Mouse (Mus musculus): ENCODE data around the gene Igf2r. TPM values are rescaled to one million over a fixed set of nuclear protein-coding genes. Genes with fewer than 3 reads are reported as not detected.

The Igf2r gene
- polyA plus RNA-seq, 1 experiment from 2014 or later = 13.0 TPM

DNA sequence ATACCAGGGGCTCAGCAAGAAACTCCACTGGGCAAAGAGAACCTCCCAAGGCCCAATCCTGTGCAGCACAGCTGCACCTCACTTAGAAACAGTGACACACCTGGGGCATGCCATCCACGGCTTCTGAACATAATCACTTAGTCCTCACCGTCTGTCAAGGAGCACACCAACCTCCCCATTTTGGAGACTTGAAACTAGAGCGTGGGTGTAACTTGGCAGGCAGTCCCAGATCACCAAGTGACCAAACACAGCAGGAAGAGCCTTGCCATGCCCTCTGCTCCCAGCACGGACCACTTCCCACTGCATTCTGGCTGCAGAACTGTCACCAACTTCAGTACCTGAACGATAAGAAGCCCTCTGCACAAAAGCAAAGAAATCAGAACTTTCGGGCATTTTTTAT lies 12.3 kb downstream of the Igf2r start:
- no peak for ATAC-seq (ENCODE audit: insufficient read depth)
- Histone ChIP-seq H3K9me3 (replicated peaks) (no peaks in the 10 kb centered on the region), H3K4me3 (replicated peaks) (no peak overlapping the region), H3K27ac (replicated peaks) (no peak overlapping the region), H3K4me1 (replicated peaks) (peaks cover 82% of the 10 kb centered on the region), H3K36me3 (replicated peaks) (peaks cover 5% of the 10 kb centered on the region; the same call in 1 of the 2 replicates), H3K9ac (no peak overlapping the region), H3K4me2 (no peak overlapping the region), H3K27me3 (no peaks in the 10 kb centered on the region)
- 72% methylated on average over 6 of the region's 6 CpGs for WGBS (ENCODE audit: insufficient replicate concordance)

DNA sequence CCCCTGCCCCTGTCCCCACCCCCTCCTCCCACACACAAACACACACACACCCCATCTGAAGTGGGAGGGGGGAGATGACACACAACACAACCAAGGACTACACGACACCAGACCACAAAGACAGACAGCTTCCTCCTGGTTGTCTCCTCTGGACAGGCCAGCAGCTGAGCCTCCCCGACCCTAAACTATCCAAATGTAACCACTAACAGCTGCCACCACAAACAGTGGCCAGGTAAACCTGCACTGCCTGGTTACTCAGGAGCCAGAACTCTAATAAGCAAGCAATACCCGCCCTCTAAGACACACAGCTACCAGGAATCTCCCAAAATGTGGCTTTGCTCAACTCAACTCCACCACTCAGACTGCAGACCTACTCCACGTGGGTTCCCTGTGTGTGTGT lies 13.5 kb downstream of the Igf2r start:
- peaks cover 86% of the 10 kb centered on the region for H3K4me1 ChIP-seq (replicated peaks)
- H3K9ac ChIP-seq = no peak overlapping the region
- ATAC-seq (ENCODE audit: insufficient read depth) = no peak
- H3K4me2 ChIP-seq = no peak overlapping the region
- no peaks in the 10 kb centered on the region for H3K9me3 ChIP-seq (replicated peaks)
- H3K4me3 ChIP-seq (replicated peaks) = no peak overlapping the region
- H3K27me3 ChIP-seq = no peaks in the 10 kb centered on the region
- no peak overlapping the region for H3K27ac ChIP-seq (replicated peaks)
- H3K36me3 ChIP-seq (replicated peaks) = no peaks in the 10 kb centered on the region; the same call in 1 of the 2 replicates
- WGBS (ENCODE audit: insufficient replicate concordance) = 32% methylated on average over 4 of the region's 4 CpGs

DNA sequence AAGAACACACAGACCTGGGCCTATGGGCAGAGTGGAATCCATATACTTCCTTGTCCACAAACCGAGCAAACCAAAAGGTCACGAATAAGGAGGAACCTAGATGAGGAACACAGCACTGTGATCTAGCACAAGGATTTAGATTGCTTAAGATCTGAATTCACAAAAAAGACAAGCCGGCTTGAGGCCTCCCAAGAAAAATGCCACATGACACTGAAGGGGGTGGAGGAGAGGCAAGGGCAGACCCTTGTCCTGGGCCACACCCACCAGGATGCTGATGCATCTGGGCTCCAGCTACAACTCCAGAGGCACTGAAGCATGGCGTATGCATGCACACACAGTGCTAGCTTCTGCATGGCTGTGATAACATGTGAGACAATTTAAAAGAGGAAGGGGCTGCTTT lies 14.3 kb downstream of the Igf2r start:
- Histone ChIP-seq H3K4me3 (replicated peaks) (no peak overlapping the region), H3K36me3 (replicated peaks) (no peaks in the 10 kb centered on the region; the same call in 1 of the 2 replicates), H3K4me2 (no peak overlapping the region), H3K4me1 (replicated peaks) (peaks cover 87% of the 10 kb centered on the region), H3K27ac (replicated peaks) (no peak overlapping the region), H3K9ac (no peak overlapping the region), H3K27me3 (no peaks in the 10 kb centered on the region), H3K9me3 (replicated peaks) (no peaks in the 10 kb centered on the region)
- WGBS (ENCODE audit: insufficient replicate concordance) = 35% methylated on average over 4 of the region's 4 CpGs
- peak; percentile 21; the same call in 1 of the 2 replicates for ATAC-seq (ENCODE audit: insufficient read depth)

DNA sequence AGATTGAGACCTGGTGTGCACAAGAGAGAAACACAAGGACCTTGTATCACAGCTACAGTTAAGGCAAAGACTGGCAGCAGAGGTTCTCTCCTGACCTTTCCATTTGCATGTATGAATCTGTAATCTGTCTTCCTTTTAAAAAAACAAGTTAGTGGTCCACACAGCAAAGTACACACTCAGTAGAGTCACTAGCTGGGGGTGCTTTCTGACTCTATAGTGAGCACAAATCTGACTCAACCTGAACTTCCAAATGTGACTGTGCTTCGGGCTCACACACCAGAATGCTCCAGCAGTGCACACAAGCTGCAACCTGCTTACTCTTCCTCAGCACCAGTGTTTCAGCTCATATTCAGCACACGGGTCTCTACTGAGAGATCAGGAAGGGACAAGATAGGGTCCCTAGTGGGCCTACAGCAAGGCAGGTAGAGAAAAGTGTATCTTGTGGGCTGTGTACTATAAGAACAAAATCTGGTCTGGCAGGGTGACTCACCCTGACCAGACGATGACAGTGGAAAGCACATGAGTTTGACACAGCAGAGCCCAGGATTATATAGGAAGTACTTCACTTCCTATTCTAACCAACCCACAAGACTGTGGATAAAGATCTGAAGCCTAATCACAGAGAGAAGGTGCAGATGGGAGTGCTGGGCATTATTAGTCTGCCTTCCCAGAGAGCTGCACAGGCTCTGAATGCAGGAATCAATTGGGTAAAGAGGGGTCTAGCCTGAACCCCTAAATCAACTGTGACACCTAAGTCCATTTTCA lies 15.0 kb downstream of the Igf2r start:
- Histone ChIP-seq H3K9me3 (replicated peaks) (no peaks in the 10 kb centered on the region), H3K36me3 (replicated peaks) (no peaks in the 10 kb centered on the region; the same call in 1 of the 2 replicates), H3K9ac (no peak overlapping the region), H3K4me3 (replicated peaks) (no peak overlapping the region), H3K27ac (replicated peaks) (no peak overlapping the region), H3K4me2 (no peak overlapping the region), H3K4me1 (replicated peaks) (peaks cover 87% of the 10 kb centered on the region), H3K27me3 (no peaks in the 10 kb centered on the region)
- WGBS (ENCODE audit: insufficient replicate concordance) = 35% methylated on average over 3 of the region's 3 CpGs
- no peak; the same call in 1 of the 2 replicates for ATAC-seq (ENCODE audit: insufficient read depth)

DNA sequence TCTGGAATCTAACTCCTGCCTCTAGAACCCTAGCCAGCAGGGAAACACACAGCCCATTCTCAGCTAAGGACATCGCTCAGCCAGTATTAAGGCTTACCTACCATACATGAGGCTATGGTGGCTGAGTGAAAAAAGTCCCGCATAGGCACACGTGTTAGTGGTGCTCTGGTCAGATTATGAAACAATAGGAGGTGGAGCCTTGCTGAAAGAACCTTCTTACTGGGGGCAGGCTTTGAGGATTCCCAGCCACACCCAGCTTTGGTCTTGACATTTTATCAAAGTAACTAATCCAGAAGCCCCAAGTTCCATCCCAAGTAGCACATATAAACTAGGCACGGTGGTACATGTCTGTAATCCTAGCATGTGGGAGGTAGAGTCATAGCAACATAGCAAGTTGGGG lies 16.4 kb downstream of the Igf2r start:
- Histone ChIP-seq H3K27me3 (no peaks in the 10 kb centered on the region), H3K4me1 (replicated peaks) (peaks cover 83% of the 10 kb centered on the region), H3K9ac (no peak overlapping the region), H3K9me3 (replicated peaks) (no peaks in the 10 kb centered on the region), H3K27ac (replicated peaks) (no peak overlapping the region), H3K36me3 (replicated peaks) (peaks cover 4% of the 10 kb centered on the region), H3K4me3 (replicated peaks) (no peak overlapping the region), H3K4me2 (no peak overlapping the region)
- 36% methylated on average over 4 of the region's 4 CpGs for WGBS (ENCODE audit: insufficient replicate concordance)
- no peak for ATAC-seq (ENCODE audit: insufficient read depth)

DNA sequence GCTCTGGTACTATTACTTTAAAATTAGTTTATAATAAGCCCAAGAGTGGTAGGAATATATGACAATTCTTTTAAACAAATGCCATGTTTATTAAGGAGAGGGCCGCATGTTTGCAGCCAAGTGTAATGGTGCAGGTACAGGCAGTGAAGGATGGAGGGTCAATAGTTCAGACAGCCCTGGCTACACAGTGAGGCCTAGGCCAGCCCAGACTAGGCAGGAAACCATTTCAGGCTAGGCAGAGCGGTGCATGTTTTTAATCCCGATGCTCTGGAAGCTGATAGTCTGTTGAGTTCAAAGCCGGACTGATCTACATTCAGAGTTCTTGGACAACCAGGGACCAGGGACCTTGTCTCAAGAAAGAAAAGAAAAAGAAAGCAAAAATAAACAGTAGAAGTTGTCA lies 17.8 kb downstream of the Igf2r start:
- Histone ChIP-seq H3K9ac (no peak overlapping the region), H3K27me3 (no peaks in the 10 kb centered on the region), H3K27ac (replicated peaks) (no peak overlapping the region), H3K9me3 (replicated peaks) (no peaks in the 10 kb centered on the region), H3K4me1 (replicated peaks) (peaks cover 76% of the 10 kb centered on the region), H3K4me2 (no peak overlapping the region), H3K4me3 (replicated peaks) (no peak overlapping the region), H3K36me3 (replicated peaks) (peaks cover 9% of the 10 kb centered on the region; the same call in 1 of the 2 replicates)
- 65% methylated on average over 4 of the region's 4 CpGs for WGBS (ENCODE audit: insufficient replicate concordance)
- no peak for ATAC-seq (ENCODE audit: insufficient read depth)

DNA sequence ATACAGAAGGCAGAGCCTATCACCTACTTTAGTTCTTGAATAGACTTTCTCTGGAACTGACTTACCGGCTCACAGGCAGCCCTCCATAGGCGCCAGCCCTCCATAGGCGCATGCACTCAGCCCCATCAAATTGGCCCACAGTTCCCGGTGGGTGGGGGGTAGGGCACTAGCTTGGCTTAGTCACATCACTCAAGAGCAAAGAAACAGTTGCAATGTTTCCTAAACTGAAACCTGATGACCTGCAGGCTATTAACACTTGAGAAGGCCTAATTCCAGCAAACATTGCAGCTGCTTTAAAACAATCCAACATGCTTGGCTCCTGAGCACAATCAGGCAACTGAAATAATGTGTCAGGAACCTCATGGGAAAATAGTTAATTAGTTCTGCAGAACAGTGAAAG lies 18.2 kb downstream of the Igf2r start:
- no peaks in the 10 kb centered on the region for H3K9me3 ChIP-seq (replicated peaks)
- H3K36me3 ChIP-seq (replicated peaks) = peaks cover 11% of the 10 kb centered on the region; the same call in 1 of the 2 replicates
- no peak overlapping the region for H3K9ac ChIP-seq
- 57% methylated on average over 4 of the region's 4 CpGs for WGBS (ENCODE audit: insufficient replicate concordance)
- no peak overlapping the region for H3K4me3 ChIP-seq (replicated peaks)
- H3K4me1 ChIP-seq (replicated peaks) = peaks cover 75% of the 10 kb centered on the region
- H3K4me2 ChIP-seq = no peak overlapping the region
- H3K27me3 ChIP-seq = no peaks in the 10 kb centered on the region
- no peak overlapping the region for H3K27ac ChIP-seq (replicated peaks)
- no peak for ATAC-seq (ENCODE audit: insufficient read depth)

DNA sequence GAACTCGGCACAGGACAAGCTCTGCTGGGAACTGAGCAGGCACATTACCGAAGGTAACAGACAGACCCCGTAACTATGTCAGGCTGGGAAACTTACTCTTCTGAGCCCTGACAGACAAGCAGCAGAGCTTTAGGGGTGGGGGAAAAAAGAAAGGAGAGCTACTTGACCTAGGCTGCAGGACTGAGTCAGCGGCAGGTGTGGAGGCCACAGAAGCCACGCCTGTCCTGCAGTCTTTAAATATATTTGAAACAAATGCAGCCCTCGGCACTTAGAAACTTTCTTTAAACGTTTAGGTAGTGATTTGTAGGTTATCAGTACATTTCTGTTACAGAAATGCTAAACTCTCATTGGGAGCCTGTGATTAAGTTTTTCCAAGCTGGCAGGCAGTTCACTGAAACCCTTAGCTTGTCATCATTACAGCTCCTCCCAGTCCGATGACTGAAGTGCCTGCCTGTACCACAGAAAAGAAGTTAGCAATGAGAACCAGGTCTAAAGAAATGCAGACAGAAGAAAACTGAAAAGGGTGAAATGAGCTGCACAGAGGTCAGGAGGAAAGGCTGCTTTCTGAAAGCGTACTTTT lies 18.8 kb downstream of the Igf2r start:
- peaks cover 76% of the 10 kb centered on the region for H3K4me1 ChIP-seq (replicated peaks)
- 53% methylated on average over 9 of the region's 9 CpGs for WGBS (ENCODE audit: insufficient replicate concordance)
- no peak overlapping the region for H3K9ac ChIP-seq
- no peaks in the 10 kb centered on the region for H3K27me3 ChIP-seq
- no peak overlapping the region for H3K4me3 ChIP-seq (replicated peaks)
- no peaks in the 10 kb centered on the region for H3K9me3 ChIP-seq (replicated peaks)
- H3K4me2 ChIP-seq = no peak overlapping the region
- ATAC-seq (ENCODE audit: insufficient read depth) = no peak
- no peak overlapping the region; the same call in 1 of the 2 replicates for H3K27ac ChIP-seq (replicated peaks)
- peaks cover 13% of the 10 kb centered on the region; the same call in 1 of the 2 replicates for H3K36me3 ChIP-seq (replicated peaks)

DNA sequence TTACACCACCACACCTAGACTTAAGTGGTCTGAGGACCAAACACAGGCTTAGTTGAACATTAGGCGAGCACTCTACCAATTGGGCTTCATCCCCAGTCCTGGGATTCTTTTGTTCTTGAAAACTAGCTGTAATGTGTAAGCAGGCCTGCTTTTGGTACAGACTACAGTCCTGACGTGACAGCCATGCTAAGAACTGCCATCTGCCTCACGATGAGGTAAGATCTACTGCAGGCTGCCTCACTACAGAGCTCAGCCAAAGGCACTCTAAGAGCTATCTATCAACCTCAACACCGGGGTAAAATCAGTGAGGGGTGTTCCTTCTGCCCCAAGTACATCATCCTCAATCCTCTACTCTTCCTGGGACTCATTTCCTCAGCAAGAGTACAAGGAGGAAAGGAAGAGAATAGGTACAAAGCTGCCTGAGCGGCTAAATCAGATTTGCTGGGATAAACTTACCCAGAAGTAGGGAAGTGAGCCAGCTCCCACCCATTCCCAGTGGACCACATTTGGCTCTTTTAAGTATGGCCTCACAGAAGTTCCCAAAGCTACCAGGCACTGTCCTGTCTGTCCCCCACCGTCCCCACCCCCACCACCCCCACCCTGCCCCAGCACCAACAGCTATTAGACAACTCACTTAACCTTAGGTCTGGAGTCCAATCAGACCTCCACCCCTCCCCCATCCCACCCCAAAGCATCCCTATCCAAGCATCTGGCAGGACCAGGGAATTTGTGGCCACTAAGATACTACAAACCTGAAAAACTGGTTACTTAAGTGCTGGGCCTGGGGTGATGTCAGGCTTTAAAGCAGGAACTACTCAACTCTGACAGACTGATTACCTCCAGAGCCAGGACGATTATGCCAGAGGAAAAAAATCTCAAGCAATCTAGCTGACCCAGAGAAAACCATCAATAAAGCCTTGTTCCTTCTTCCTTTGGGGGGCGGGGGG lies 19.8 kb downstream of the Igf2r start:
- no peak overlapping the region for H3K9ac ChIP-seq
- no peak for ATAC-seq (ENCODE audit: insufficient read depth)
- H3K36me3 ChIP-seq (replicated peaks) = peaks cover 13% of the 10 kb centered on the region; the same call in 1 of the 2 replicates
- 37% methylated on average over 8 of the region's 8 CpGs for WGBS (ENCODE audit: insufficient replicate concordance)
- no peak overlapping the region for H3K4me2 ChIP-seq
- H3K9me3 ChIP-seq (replicated peaks) = no peaks in the 10 kb centered on the region
- H3K4me1 ChIP-seq (replicated peaks) = peaks cover 76% of the 10 kb centered on the region
- no peak overlapping the region for H3K4me3 ChIP-seq (replicated peaks)
- H3K27ac ChIP-seq (replicated peaks) = no peak overlapping the region
- no peaks in the 10 kb centered on the region for H3K27me3 ChIP-seq

DNA sequence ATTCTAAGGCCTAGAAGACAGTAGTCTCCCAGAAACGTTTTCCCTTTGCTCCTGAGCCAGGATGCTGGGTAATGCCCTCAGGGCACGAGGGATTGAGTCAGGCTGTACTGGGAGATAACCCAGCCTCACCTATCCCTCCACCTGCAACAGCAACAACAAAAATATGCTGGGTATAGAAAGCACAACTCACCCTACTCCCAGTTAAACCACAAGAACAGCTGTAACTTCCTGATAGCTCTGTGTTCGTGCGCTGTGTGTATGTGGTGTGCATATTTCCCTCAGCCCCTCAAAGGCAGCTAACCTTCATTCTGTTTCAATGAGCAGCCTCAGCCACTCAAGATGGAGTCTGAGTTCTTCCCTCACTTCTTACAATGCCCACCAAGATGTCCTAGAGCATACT lies 23.7 kb downstream of the Igf2r start:
- Histone ChIP-seq H3K4me1 (replicated peaks) (peaks cover 69% of the 10 kb centered on the region), H3K27ac (replicated peaks) (peak overlapping the region; percentile 29; the same call in 1 of the 2 replicates), H3K9me3 (replicated peaks) (0 out of 2 replicates have a peak, but pooled peaks cover 4% of the 10 kb centered on the region), H3K4me3 (replicated peaks) (no peak overlapping the region), H3K27me3 (no peaks in the 10 kb centered on the region), H3K9ac (no peak overlapping the region), H3K4me2 (no peak overlapping the region; the same call in none of the 2 replicates), H3K36me3 (replicated peaks) (peaks cover 48% of the 10 kb centered on the region)
- WGBS (ENCODE audit: insufficient replicate concordance) = 14% methylated on average over 4 of the region's 4 CpGs
- peak; percentile 81 for ATAC-seq (ENCODE audit: insufficient read depth)

DNA sequence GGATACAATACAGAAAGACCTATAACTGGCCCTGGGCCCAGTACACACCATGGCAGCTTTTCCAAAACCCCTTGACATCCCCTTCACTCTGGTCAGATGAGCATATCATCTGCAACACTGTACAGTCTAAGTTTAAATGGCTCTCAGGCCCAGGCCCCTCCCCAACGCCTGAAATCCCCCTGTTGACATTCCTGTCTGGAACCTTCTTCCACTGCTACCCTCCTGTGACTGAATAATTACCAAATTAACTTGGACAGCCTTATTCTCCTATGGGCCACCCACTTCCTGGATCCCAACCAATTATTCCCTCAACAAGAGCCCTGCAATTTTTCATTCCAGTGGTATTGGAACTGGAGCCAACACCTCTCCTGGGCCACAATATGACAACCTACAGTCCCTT lies 25.4 kb downstream of the Igf2r start:
- no peak overlapping the region for H3K4me2 ChIP-seq
- no peaks in the 10 kb centered on the region for H3K27me3 ChIP-seq
- ATAC-seq (ENCODE audit: insufficient read depth) = no peak
- peaks cover 67% of the 10 kb centered on the region for H3K4me1 ChIP-seq (replicated peaks)
- WGBS (ENCODE audit: insufficient replicate concordance) = 43% methylated on average over 1 of the region's 1 CpGs
- H3K9ac ChIP-seq = no peak overlapping the region
- H3K27ac ChIP-seq (replicated peaks) = no peak overlapping the region
- peaks cover 48% of the 10 kb centered on the region for H3K36me3 ChIP-seq (replicated peaks)
- 0 out of 2 replicates have a peak, but pooled peaks cover 4% of the 10 kb centered on the region for H3K9me3 ChIP-seq (replicated peaks)
- no peak overlapping the region for H3K4me3 ChIP-seq (replicated peaks)
